Mouse (Mus musculus) CH12F3 (cell line): ENCODE results near the gene Lmo7.

ENCODE experiments used
- in situ Hi-C: fragments of 300-500 bp; cut with MboI; formaldehyde crosslinking; loops from 2 replicates; pipeline ENCODE4 v1.14.3; 2020; ENCODE audit warnings: low sequenced_read_pairs

Gene Lmo7

GRCm38 (mm10) chr14:101729237-101729971 is at the start of gene Lmo7, which contains the start of gene Gm9922:
Gene Lmo7, plus strand, starts transcription at chr14:101729957.
Gene Gm9922, minus strand, starts transcription at chr14:101729814.
- in situ Hi-C loops = no loop called here

- in situ Hi-C loops = no loop called here
Measured at GRCm38 (mm10) chr14:101687696-101688095, 42.1 kb upstream of the Lmo7 start.

- in situ Hi-C loops = no loop called here
Measured at GRCm38 (mm10) chr14:101688406-101688805, 41.4 kb upstream of the Lmo7 start.

- in situ Hi-C loops = no loop called here
Measured at GRCm38 (mm10) chr14:101704479-101704878, 25.3 kb upstream of the Lmo7 start.

- in situ Hi-C loops = no loop called here
Measured at GRCm38 (mm10) chr14:101707088-101707487, 22.7 kb upstream of the Lmo7 start.

- in situ Hi-C loops = no loop called here
Measured at GRCm38 (mm10) chr14:101714414-101714813, 15.3 kb upstream of the Lmo7 start.

GRCm38 (mm10) chr14:101729972-101730692 is 375 bp downstream of the Lmo7 start:
- in situ Hi-C loops = no loop called here

- in situ Hi-C loops = no loop called here
Measured at GRCm38 (mm10) chr14:101733542-101734303, 4.0 kb downstream of the Lmo7 start.

- in situ Hi-C loops = no loop called here
Measured at GRCm38 (mm10) chr14:101737501-101737900, 7.7 kb downstream of the Lmo7 start.

- in situ Hi-C loops = no loop called here
Measured at GRCm38 (mm10) chr14:101746635-101747034, 16.9 kb downstream of the Lmo7 start.

GRCm38 (mm10) chr14:101747811-101748210 is 18.1 kb downstream of the Lmo7 start:
- in situ Hi-C loops = no loop called here

GRCm38 (mm10) chr14:101748436-101748835 is 18.7 kb downstream of the Lmo7 start:
- in situ Hi-C loops = no loop called here

- in situ Hi-C loops = no loop called here
Measured at GRCm38 (mm10) chr14:101750910-101751309, 21.2 kb downstream of the Lmo7 start.

GRCm38 (mm10) chr14:101755425-101755824 is 25.7 kb downstream of the Lmo7 start:
- in situ Hi-C loops = no loop called here

GRCm38 (mm10) chr14:101762267-101762666 is 32.5 kb downstream of the Lmo7 start:
- in situ Hi-C loops = no loop called here

- in situ Hi-C loops = no loop called here
Measured at GRCm38 (mm10) chr14:101763762-101764295, 34.1 kb downstream of the Lmo7 start.

GRCm38 (mm10) chr14:101771336-101771735 is 41.6 kb downstream of the Lmo7 start:
- in situ Hi-C loops = no loop called here

GRCm38 (mm10) chr14:101771756-101772155 is 42.0 kb downstream of the Lmo7 start:
- in situ Hi-C loops = no loop called here

GRCm38 (mm10) chr14:101774631-101775030 is 44.9 kb downstream of the Lmo7 start:
- in situ Hi-C loops = no loop called here

- in situ Hi-C loops = no loop called here
Measured at GRCm38 (mm10) chr14:101776296-101777128, 46.8 kb downstream of the Lmo7 start.
